Mouse (Mus musculus): ENCODE measurements around the gene Scg5.

Scg5 gene

DNA sequence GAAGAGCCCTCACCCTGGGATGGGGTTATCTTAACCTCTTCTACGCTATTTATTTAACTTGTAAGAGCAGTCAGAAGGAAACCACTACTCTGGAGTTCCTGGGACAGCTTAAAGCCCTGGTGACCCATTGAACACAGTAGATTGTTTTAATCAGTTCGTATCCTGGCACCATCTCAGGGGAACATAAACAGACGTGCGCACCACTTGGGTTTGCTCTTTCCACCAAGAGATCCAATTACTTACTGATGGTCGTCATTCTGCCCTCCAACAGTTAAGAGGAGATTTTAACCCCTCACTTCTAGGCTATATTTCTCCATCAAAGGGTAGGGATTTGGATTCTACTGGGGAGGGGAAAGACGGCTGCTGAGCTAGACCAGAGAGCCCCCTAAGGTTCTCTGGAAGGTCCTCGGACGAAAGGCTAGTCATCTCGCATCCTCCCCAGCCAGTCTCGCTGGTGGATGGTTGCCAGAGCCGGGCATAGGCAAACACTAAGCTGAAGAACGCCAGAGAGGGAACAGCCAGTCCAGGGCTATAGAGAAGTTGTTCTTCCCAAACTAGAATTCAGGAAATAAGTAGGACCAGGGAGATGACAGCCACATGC lies 71.9 kb downstream of the Scg5 start:
- DNase-seq (ENCODE audit: low spot score in 2 of 2): no peak

DNA sequence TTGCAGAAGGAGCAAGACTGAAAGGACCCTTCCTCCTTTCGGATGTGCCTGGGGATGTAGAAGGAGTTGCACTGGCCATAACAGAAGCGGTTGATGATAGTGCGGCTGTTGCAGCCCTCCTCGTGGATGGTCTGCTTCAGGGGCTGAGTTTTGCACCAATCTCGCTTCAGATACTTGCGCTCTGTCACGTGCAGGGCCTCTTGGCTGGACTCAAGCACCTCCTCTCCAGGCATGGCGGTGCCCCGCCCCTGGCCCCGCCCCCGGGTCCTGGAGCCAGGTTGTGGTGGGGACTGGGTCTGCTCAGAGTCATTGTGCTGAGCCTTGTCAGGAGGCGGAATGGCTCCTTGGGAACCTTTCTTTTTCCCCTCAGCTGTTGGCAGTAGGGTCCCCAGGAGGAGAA lies 79.2 kb downstream of the Scg5 start:
- DNase-seq (ENCODE audit: low spot score in 2 of 2): no peak

DNA sequence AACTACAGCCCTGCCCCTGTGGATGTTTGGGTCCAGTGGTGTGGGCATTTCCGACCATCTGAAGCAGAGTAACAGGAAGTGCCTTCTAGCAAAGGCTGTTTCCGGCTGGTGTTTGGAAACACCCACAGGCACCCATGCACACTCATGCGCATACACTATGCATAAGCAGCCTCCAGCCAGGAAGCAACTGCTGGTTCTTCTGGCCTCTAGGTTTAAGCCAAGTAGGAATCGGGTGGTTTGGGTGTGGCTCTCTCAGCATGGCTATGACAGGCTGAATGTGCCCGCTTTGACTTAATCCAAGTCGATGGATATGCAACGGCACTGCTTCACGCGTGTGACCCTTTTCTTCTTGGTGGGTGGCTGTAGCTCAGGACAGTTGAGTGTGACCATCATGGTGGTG lies 79.6 kb downstream of the Scg5 start:
- DNase-seq (ENCODE audit: low spot score in 2 of 2): no peak

DNA sequence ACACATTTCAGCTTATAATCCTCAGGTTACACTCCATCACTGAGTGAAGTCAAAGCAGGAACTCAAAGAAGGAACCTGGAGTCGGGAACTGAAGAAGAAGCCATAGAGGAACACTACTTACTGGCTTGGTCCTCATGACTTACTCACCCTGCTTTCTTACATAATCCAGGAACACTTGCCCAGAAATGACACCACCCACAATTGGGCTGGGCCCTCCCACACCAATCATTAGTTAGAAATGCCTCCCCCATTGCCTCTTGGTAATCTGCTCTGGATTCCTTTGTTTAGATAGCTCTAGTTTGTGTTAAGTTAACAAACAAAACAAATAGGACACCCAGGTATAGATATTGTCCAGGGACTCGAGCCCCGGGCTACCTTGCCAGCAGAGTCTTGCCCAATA lies 100.3 kb downstream of the Scg5 start:
- no peak for DNase-seq (ENCODE audit: low spot score in 2 of 2)

All from frontal cortex, postnatal 25 days (tissue).